In genomic region chr7:5288281-5288680, GRCm38 (mm10) we compare ENCODE assay signal across 17 mouse cellular contexts.
DNase-seq lines count a peak whose midpoint lies in the region.
"Had no signal": no experiment of that assay in that cellular context is flagged by ENCODE, and none has a peak within 500 bp of the region (broad histone marks: within the 10 kb centered on the region; RNA-seq: fewer than 3 reads in every experiment).

No protein-coding gene starts in this region.

- intact Hi-C loops in left cerebral cortex, postnatal 36 days (cut with DNase I) = no loop called here
- intact Hi-C loops in heart, postnatal 14 days (cut with DNase I) = no loop called here

- DNase-seq in A20 (ENCODE audit: low read depth, low spot score) (peak; percentile 67), ES-CJ7 (ENCODE audit: low read depth, low spot score) (peak; percentile 43), NIH3T3 (ENCODE audit: low read depth) (peak; percentile 43), ZHBTc4 (ENCODE audit: low read depth, low spot score) (peak; percentile 48)
- DNase-seq in left cerebral cortex, postnatal 36 days (ENCODE audit: low spot score in 2 of 2) = no peak
- no peak for DNase-seq in layer of hippocampus, adult 18-20 months (ENCODE audit: low spot score in 2 of 2)
- no peak for DNase-seq in heart, postnatal 14 days
- no peak for DNase-seq in ovary, adult 18-20 months (ENCODE audit: low spot score)
- DNase-seq: adrenal gland, adult 2 months; adrenal gland, postnatal 14 days; cerebellum, adult 11 months; cerebellum, adult 2 months; cerebellum, adult 9-11 months; cerebellum, postnatal 25 days; gastrocnemius, postnatal 25 days; heart, adult 2 months; kidney, adult 2 months had no signal

Comparison
In these comparisons a context has a peak if more than half of its experiments do, and no peak if none do; other contexts are left out.
1. DNase-seq: peak in A20 (single experiment), ES-CJ7 (single experiment), NIH3T3 (single experiment) and ZHBTc4 (single experiment); none in left cerebral cortex, postnatal 36 days (0 of 2), layer of hippocampus, adult 18-20 months (0 of 2), heart, postnatal 14 days (0 of 2) and ovary, adult 18-20 months (single experiment).